Mouse (Mus musculus) kidney, postnatal 0 days (tissue): ENCODE measurements around the gene Spsb1. TPM values are rescaled to one million over a fixed set of nuclear protein-coding genes. Genes with fewer than 3 reads are reported as not detected.

Experiments used
- ATAC-seq: fragments of 200-750 bp; cut with Nextera tagmentation; replicated peaks from 2 replicates; pipeline ENCODE4 v1.8.0; 2017; ENCODE audit warnings: low read depth, moderate number of reproducible peaks, moderate TSS enrichment, moderate library complexity; ENCODE audit not compliant: low FRiP score
- DNase-seq: peaks from one replicate; pipeline ENCODE4 v3.0.0-alpha.2; 2016; ENCODE audit warnings: low spot score
- H3K27ac ChIP-seq: fragments of 300-500 bp; sonication (generic); 2 replicates; pipeline ENCODE4 v1.5.1; 2014; ENCODE audit warnings: mild to moderate bottlenecking
- H3K27me3 ChIP-seq: fragments of 300-500 bp; sonication (generic); 2 replicates; pipeline ENCODE4 v1.6.1; 2014; ENCODE audit warnings: low read length, mixed read lengths; ENCODE audit not compliant: insufficient read depth
- H3K36me3 ChIP-seq: fragments of 300-500 bp; sonication (generic); 2 replicates; pipeline ENCODE4 v1.6.1; 2014; ENCODE audit warnings: low read length, mixed read lengths; ENCODE audit not compliant: insufficient read depth
- H3K4me1 ChIP-seq: fragments of 300-500 bp; sonication (generic); replicated peaks from 2 replicates; pipeline ENCODE4 v1.6.1; 2014; ENCODE audit warnings: antibody characterized with exemption, low read length, mixed read lengths; ENCODE audit not compliant: insufficient read depth
- H3K4me2 ChIP-seq: fragments of 300-500 bp; sonication (generic); 2 replicates; pipeline ENCODE4 v1.6.1; 2014; ENCODE audit warnings: mild to moderate bottlenecking, low read length, moderate library complexity, mixed read lengths
- H3K4me3 ChIP-seq: fragments of 300-500 bp; sonication (generic); replicated peaks from 2 replicates; pipeline ENCODE4 v1.5.1; 2014; ENCODE audit warnings: low read depth, low read length
- H3K9ac ChIP-seq: fragments of 300-500 bp; sonication (generic); 2 replicates; pipeline ENCODE4 v1.6.1; 2014; ENCODE audit warnings: low read depth, low read length
- H3K9me3 ChIP-seq: fragments of 300-500 bp; sonication (generic); replicated peaks from 2 replicates; pipeline ENCODE4 v1.6.1; 2016; ENCODE audit warnings: low read length, inconsistent platforms, mixed read lengths
- CTCF ChIP-seq: IDR thresholded peaks from 2 replicates; pipeline ENCODE4 v1.5.1; 2016; ENCODE audit warnings: antibody characterized with exemption, low read depth, mild to moderate bottlenecking, moderate library complexity
- WGBS: fragments of 180-500 bp; shearing (Covaris S2); extraction: QIAGEN DNeasy Blood & Tissue Kit; methylation state at CpG from one replicate; pipeline ENCODE4 v1.1.7; 2014; 5-methylcytosine and 5-hydroxymethylcytosine counted together
- polyA plus RNA-seq: library from polyadenylated mRNA; unstranded; fragments of >200 nt; fragmentation: Nextera tagmentation; extraction: Ambion mirVana; gene quantifications from 2 replicates; pipeline ENCODE4 v1.2.1, GENCODE M21; 2015

Gene Spsb1
- polyA plus RNA-seq, 1 experiment from 2014 or later, result 11.6 TPM

DNA sequence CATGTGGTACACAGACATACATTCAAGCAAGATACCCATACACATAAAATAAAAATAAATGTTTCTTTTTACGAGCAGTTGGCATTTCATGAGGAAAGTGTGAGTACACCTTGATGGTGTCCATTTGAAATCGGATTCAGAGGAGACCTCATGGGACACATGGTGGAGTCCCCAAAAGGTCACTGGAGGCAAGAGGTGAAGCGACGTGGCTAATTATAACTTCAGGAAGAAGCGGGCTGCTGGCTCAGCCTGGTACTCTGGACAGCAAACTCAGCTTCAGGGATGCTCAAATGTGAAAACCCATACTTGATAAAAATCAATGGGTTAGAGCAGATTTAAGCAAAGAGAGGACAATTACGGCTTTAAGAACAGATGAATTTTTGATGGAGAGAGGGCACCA is 33.5 kb upstream of the Spsb1 start:
- Histone ChIP-seq H3K4me1 (peaks cover 32% of the 10 kb centered on the region), H3K27ac (no peak overlapping the region), H3K9ac (no peak overlapping the region), H3K36me3 (peaks cover 4% of the 10 kb centered on the region; the same call in 1 of the 2 replicates), H3K27me3 (no peaks in the 10 kb centered on the region), H3K4me2 (peak overlapping the region; percentile 54), H3K4me3 (no peak overlapping the region), H3K9me3 (no peaks in the 10 kb centered on the region)
- ATAC-seq (no peak), DNase-seq (no peak)
- 74% methylated on average over 6 of the region's 6 CpGs for WGBS
- TF ChIP-seq CTCF, result no peak

DNA sequence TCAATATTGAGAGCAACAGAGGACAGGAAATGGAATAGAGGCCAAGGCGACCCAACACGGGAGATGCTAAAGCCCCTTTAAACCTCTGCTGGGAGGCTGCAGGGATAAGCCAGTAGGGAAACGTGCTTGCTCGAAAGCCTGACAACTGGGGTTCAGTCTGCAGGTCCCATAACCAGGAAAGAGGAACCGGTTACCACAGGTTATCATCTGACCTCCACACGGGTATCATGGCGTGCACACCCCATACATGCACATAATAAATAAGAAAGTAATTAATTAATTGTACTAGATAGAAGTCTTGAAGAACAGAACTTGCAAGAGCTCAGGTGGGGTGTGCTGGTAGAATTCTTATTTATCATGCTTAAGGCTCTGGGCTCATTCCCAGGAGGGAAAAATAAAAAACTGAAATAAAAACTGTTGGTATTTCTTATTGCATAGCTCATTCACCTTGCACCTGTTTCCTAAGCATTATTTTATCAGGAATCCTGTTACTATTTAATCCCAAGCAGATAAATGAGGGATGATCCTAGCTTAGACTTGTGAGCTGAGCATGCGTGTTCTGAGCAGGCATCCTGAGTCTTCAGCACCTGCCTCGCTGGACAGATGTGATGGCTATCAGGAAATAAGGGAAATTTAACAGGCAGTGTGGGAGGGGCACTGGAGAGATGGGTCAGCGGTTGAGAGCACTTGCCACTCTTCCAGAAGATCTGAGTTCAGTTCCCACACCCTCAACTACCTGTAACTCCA is 32.0 kb upstream of the Spsb1 start:
- peaks cover 13% of the 10 kb centered on the region; the same call in 1 of the 2 replicates for H3K36me3 ChIP-seq
- 74% methylated on average over 10 of the region's 10 CpGs for WGBS

GRCm38 (mm10) chr4:149983921-149984645 is 29.2 kb upstream of the Spsb1 start:
- DNase-seq, result no peak
- Histone ChIP-seq H3K9ac (no peak overlapping the region), H3K36me3 (peaks cover 18% of the 10 kb centered on the region; the same call in 1 of the 2 replicates), H3K4me3 (no peak overlapping the region), H3K9me3 (no peaks in the 10 kb centered on the region), H3K27me3 (no peaks in the 10 kb centered on the region), H3K4me2 (no peak overlapping the region), H3K4me1 (peaks cover 13% of the 10 kb centered on the region), H3K27ac (no peak overlapping the region)
- ATAC-seq, result no peak
- no peak for TF ChIP-seq CTCF
- 91% methylated on average over 23 of the region's 23 CpGs for WGBS

More for the DNA sequence above, 32.0 kb upstream of the Spsb1 start:
- Histone ChIP-seq H3K4me3 (no peak overlapping the region), H3K9ac (no peak overlapping the region), H3K27ac (no peak overlapping the region), H3K9me3 (no peaks in the 10 kb centered on the region), H3K4me1 (peaks cover 32% of the 10 kb centered on the region), H3K4me2 (no peak overlapping the region), H3K27me3 (no peaks in the 10 kb centered on the region)
- DNase-seq, result no peak
- no peak for TF ChIP-seq CTCF
- ATAC-seq, result no peak

- DNase-seq, result no peak
- H3K27ac ChIP-seq, result no peak overlapping the region
- no peaks in the 10 kb centered on the region for H3K27me3 ChIP-seq
- ATAC-seq, result no peak
- peaks cover 18% of the 10 kb centered on the region; the same call in 1 of the 2 replicates for H3K36me3 ChIP-seq
- H3K4me3 ChIP-seq, result no peak overlapping the region
- no peaks in the 10 kb centered on the region for H3K9me3 ChIP-seq
- peaks cover 14% of the 10 kb centered on the region for H3K4me1 ChIP-seq
- no peak for TF ChIP-seq CTCF
- H3K9ac ChIP-seq, result no peak overlapping the region
- WGBS, result 80% methylated on average over 15 of the region's 15 CpGs
- H3K4me2 ChIP-seq, result no peak overlapping the region
Measured at GRCm38 (mm10) chr4:149982154-149982553, 27.3 kb upstream of the Spsb1 start.

GRCm38 (mm10) chr4:149979819-149980308 is 25.0 kb upstream of the Spsb1 start:
- DNase-seq (peak; percentile 90), ATAC-seq (peak; percentile 58)
- Histone ChIP-seq H3K4me1 (peaks cover 18% of the 10 kb centered on the region), H3K9ac (peak overlapping the region; percentile 10; the same call in 1 of the 2 replicates), H3K27ac (no peak overlapping the region), H3K4me2 (no peak overlapping the region), H3K4me3 (no peak overlapping the region), H3K36me3 (peaks cover 18% of the 10 kb centered on the region; the same call in 1 of the 2 replicates), H3K9me3 (no peaks in the 10 kb centered on the region), H3K27me3 (no peaks in the 10 kb centered on the region)
- TF ChIP-seq CTCF, result peak; percentile 97
- 5% methylated on average over 12 of the region's 12 CpGs for WGBS

DNA sequence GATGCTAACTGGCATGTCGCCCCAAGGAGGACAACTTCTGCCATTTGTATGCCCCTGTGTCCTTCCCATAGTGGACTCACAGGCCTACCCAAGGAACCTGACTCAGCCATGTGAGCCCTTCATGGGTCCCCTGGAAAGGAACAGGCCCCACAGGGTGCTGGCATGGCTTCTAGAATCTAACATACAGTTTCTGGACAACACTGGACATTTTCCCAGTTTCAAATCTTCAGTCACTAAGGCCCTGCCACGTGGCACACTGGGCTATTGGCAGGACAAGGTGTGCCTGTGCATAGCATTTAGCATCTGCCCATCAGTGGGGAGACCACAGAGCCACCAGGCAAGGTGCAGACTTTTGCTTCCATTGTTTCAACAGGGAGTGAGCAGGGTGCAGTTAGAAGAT is 24.0 kb upstream of the Spsb1 start:
- 86% methylated on average over 2 of the region's 2 CpGs for WGBS
- H3K27ac ChIP-seq, result no peak overlapping the region
- DNase-seq (no peak), ATAC-seq (no peak)
- H3K27me3 ChIP-seq, result no peaks in the 10 kb centered on the region
- H3K36me3 ChIP-seq, result peaks cover 18% of the 10 kb centered on the region; the same call in 1 of the 2 replicates
- no peak overlapping the region for H3K9ac ChIP-seq
- H3K4me2 ChIP-seq, result no peak overlapping the region
- H3K4me1 ChIP-seq, result peaks cover 18% of the 10 kb centered on the region
- H3K4me3 ChIP-seq, result no peak overlapping the region
- TF ChIP-seq CTCF, result no peak
- no peaks in the 10 kb centered on the region for H3K9me3 ChIP-seq
